Mouse (Mus musculus) ovary, postnatal 14 days (tissue): ENCODE data around the gene Ccar1.
"Not testable (repeated sequence)": the region's sequence is repeated elsewhere in the genome, so short reads cannot be mapped to it uniquely, and the experiment has no call there.

Experiments
- DNase-seq: peaks from one replicate; pipeline ENCODE4 v3.0.0; 2022; ENCODE audit warnings: low spot score

The Ccar1 gene

GRCm38 (mm10) chr10:62724936-62725335 lies 67.2 kb downstream of the Ccar1 start:
- no peak for DNase-seq

- DNase-seq = no peak
These were observed 69.4 kb downstream of the Ccar1 start for GRCm38 (mm10) chr10:62722701-62723100.

DNA sequence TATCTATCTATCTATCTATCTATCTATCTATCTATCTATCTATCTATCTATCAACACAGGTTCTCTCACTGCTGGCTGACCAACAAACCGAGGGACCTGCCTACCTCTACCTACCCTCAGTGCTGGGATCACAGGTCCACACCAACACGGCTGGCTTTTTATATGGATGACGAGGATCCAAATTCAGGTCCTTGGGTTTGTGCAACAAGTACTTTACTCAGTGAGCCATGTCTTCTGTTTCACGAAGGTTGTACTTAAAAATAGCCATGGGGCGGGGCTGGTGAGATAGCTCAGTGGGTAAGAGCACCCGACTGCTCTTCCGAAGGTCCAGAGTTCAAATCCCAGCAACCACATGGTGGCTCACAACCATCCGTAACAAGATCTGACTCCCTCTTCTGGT lies 71.5 kb downstream of the Ccar1 start:
- DNase-seq = not testable (repeated sequence)

DNA sequence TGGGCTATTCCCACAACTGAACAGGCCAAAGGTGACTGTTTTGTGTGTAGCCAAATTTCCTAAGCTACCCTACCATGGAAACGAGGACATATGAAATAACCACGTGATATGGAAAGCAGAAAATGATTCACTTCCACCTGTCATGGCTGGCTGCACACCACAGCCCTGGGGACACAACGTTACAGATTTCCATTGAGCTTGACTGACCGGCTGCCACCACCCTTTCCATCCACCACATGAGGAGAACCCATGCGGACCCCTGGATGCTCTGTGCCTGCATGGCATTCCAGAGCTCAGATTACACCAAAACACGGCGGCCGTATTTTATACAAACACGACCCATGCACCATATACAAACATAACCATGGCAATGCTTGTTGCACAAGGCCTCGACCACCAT lies 78.6 kb downstream of the Ccar1 start:
- DNase-seq = no peak

DNA sequence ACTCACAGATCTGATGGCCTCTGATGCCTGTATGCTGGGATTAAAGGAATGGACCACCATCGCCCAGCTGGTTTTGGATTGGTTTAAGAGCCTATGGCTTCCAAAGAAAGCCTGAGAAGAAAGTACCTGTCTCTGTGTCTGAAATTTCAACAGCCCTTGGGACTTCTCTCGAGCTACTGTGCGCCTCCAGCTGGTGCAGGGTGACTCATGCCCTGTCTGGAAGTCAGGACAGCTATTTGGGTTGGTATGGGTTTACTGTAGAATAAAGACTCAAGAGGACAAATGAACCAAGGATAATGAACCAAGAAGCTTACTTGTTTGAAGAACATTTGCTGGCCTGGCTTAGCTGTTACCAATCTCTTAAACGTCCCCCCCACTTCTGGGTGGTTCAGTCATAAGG lies 88.5 kb downstream of the Ccar1 start:
- no peak for DNase-seq

DNA sequence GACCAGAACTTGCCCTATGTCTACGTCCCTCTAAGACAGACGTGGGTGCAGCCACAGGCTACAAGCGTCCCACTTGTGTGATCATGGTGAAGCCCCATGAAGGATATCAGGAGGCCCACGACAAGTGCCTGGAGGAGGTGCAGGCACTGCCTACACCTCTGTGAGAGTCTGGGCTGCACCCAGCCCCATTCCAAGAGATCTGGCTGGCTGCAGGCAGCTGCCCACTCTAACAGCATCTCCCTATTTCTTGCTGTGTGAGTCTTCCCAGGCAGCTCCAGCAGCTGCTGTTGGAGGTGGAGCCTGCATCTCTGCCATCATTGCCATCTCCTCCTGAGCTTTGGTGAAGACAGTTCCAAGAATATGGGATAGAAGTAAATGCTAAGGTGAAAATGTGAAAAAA lies 89.7 kb downstream of the Ccar1 start:
- no peak for DNase-seq
